8 mouse cellular contexts compared by ENCODE assay signal in genomic region chr2:155979328-155979991, GRCm38 (mm10). TPM values are rescaled to one million over a fixed set of nuclear protein-coding genes. Genes with fewer than 3 reads are reported as not detected.
DNase-seq lines count a peak whose midpoint lies in the region; ATAC-seq lines count a peak whose summit lies in the region.

No protein-coding gene starts in this region.

- H3K4me1 ChIP-seq in embryonic facial prominence, embryonic 14.5 days (ENCODE audit: control insufficient read depth, insufficient read depth, low read length), result no peaks in the 10 kb centered on the region
- H3K4me1 ChIP-seq in embryonic facial prominence, embryonic 10.5 days, result no peaks in the 10 kb centered on the region

- H3K27me3 ChIP-seq in embryonic facial prominence, embryonic 14.5 days (replicated peaks; ENCODE audit: control insufficient read depth, insufficient read depth, low read length), result no peaks in the 10 kb centered on the region
- no peaks in the 10 kb centered on the region for H3K27me3 ChIP-seq in embryonic facial prominence, embryonic 10.5 days (replicated peaks; ENCODE audit: low read depth, poor library complexity, severe bottlenecking)

- DNase-seq in embryonic facial prominence, embryonic 14.5 days (ENCODE audit: low spot score), result peak; percentile 51
- no peak for DNase-seq in embryonic facial prominence, embryonic 10.5 days (ENCODE audit: low spot score)
- peak; percentile 89 for DNase-seq in induced T-regulatory cell, adult 2 months (ENCODE audit: low read depth)
- DNase-seq in lung, postnatal 10 days, result peak; percentile 63
- DNase-seq in thymus, postnatal 14 days, result peak; percentile 73
- DNase-seq in testis, postnatal 10 days (ENCODE audit: low spot score), result no peak
- no peak for DNase-seq in frontal cortex, postnatal 25 days (ENCODE audit: low spot score in 2 of 2)
- no peak for DNase-seq in cerebellum, postnatal 4 days (ENCODE audit: low spot score in 2 of 2)

- WGBS in embryonic facial prominence, embryonic 14.5 days, result 81% methylated on average over 5 of the region's 5 CpGs
- WGBS in embryonic facial prominence, embryonic 10.5 days, result 83% methylated on average over 5 of the region's 5 CpGs

- no peaks in the 10 kb centered on the region for H3K9me3 ChIP-seq in embryonic facial prominence, embryonic 14.5 days (ENCODE audit: control insufficient read depth, low read length)
- H3K9me3 ChIP-seq in embryonic facial prominence, embryonic 10.5 days, result no peaks in the 10 kb centered on the region

- H3K9ac ChIP-seq in embryonic facial prominence, embryonic 14.5 days (ENCODE audit: low read depth, low read length), result no peak overlapping the region

- no peak overlapping the region; the same call in 1 of the 2 replicates for H3K27ac ChIP-seq in embryonic facial prominence, embryonic 14.5 days (replicated peaks; ENCODE audit: low read depth, low read length)
- H3K27ac ChIP-seq in embryonic facial prominence, embryonic 10.5 days (replicated peaks), result no peak overlapping the region

- no peak overlapping the region for H3K4me3 ChIP-seq in embryonic facial prominence, embryonic 14.5 days (ENCODE audit: low read depth, low read length)
- H3K4me3 ChIP-seq in embryonic facial prominence, embryonic 10.5 days, result no peak overlapping the region

- ATAC-seq in embryonic facial prominence, embryonic 14.5 days (ENCODE audit: low read depth), result no peak

- no peak overlapping the region for H3K4me2 ChIP-seq in embryonic facial prominence, embryonic 14.5 days (ENCODE audit: low read depth, low read length)

- peaks cover 96% of the 10 kb centered on the region for H3K36me3 ChIP-seq in embryonic facial prominence, embryonic 14.5 days (ENCODE audit: control insufficient read depth, insufficient read depth, low read length)
- H3K36me3 ChIP-seq in embryonic facial prominence, embryonic 10.5 days (replicated peaks), result peaks cover 100% of the 10 kb centered on the region

RNA-seq across cellular contexts. Expression of gene Cep250, which starts 23.2 kb away (rescaled TPM):
- polyA plus RNA-seq in embryonic facial prominence, embryonic 14.5 days (2014; fragmentation: Nextera tagmentation; extraction: Ambion mirVana), result 17.6 TPM in 2 replicates
- polyA plus RNA-seq in embryonic facial prominence, embryonic 10.5 days (2016; fragmentation: Nextera tagmentation; extraction: Ambion mirVana), result 29.8 and 31.4 TPM in 2 replicates

RNA-seq across cellular contexts. Expression of gene 6430550D23Rik, which starts 28.3 kb away (rescaled TPM):
- polyA plus RNA-seq in embryonic facial prominence, embryonic 14.5 days (2014; fragmentation: Nextera tagmentation; extraction: Ambion mirVana), result 0.90 and 1.4 TPM in 2 replicates
- polyA plus RNA-seq in embryonic facial prominence, embryonic 10.5 days (2016; fragmentation: Nextera tagmentation; extraction: Ambion mirVana), result 0.91 and 1.4 TPM in 2 replicates

RNA-seq across cellular contexts. Expression of gene Ergic3, which starts 28.4 kb away (rescaled TPM):
- 235 and 269 TPM in 2 replicates for polyA plus RNA-seq in embryonic facial prominence, embryonic 14.5 days (2014; fragmentation: Nextera tagmentation; extraction: Ambion mirVana)
- polyA plus RNA-seq in embryonic facial prominence, embryonic 10.5 days (2016; fragmentation: Nextera tagmentation; extraction: Ambion mirVana), result 178 and 183 TPM in 2 replicates

RNA-seq across cellular contexts. Expression of gene Gdf5, which starts 34.3 kb away (rescaled TPM):
- polyA plus RNA-seq in embryonic facial prominence, embryonic 14.5 days (2014; fragmentation: Nextera tagmentation; extraction: Ambion mirVana), result 3.3 and 3.8 TPM in 2 replicates
- 0.52 and 0.91 TPM in 2 replicates for polyA plus RNA-seq in embryonic facial prominence, embryonic 10.5 days (2016; fragmentation: Nextera tagmentation; extraction: Ambion mirVana)

RNA-seq across cellular contexts. Expression of gene Gm15557, which starts 38.9 kb away (rescaled TPM):
- polyA plus RNA-seq in embryonic facial prominence, embryonic 14.5 days (2014; fragmentation: Nextera tagmentation; extraction: Ambion mirVana), result not detected in 2 replicates
- polyA plus RNA-seq in embryonic facial prominence, embryonic 10.5 days (2016; fragmentation: Nextera tagmentation; extraction: Ambion mirVana), result 0.12 TPM in 1 of 2 replicates, not detected in the other

Comparison
In these comparisons a context has a peak if more than half of its experiments do, and no peak if none do; other contexts are left out.
1. DNase-seq: peak in embryonic facial prominence, embryonic 14.5 days (single experiment), induced T-regulatory cell, adult 2 months (single experiment), lung, postnatal 10 days (single experiment) and thymus, postnatal 14 days (single experiment); none in embryonic facial prominence, embryonic 10.5 days (single experiment), testis, postnatal 10 days (single experiment), frontal cortex, postnatal 25 days (0 of 2) and cerebellum, postnatal 4 days (0 of 2).